Mouse (Mus musculus) midbrain, embryonic 12.5 days (tissue): ENCODE measurements around the gene Mmp9. TPM values are rescaled to one million over a fixed set of nuclear protein-coding genes. Genes with fewer than 3 reads are reported as not detected.

ENCODE experiments used
- ATAC-seq: fragments of 200-750 bp; cut with Nextera tagmentation; 2 replicates; pipeline ENCODE4 v1.8.0; 2017; ENCODE audit warnings: low read depth, moderate TSS enrichment, moderate library complexity; ENCODE audit not compliant: low FRiP score
- H3K27ac ChIP-seq: fragments of 300-500 bp; sonication (generic); replicated peaks from 2 replicates; pipeline ENCODE4 v1.5.1; 2016; ENCODE audit warnings: mild to moderate bottlenecking
- H3K27me3 ChIP-seq: fragments of 300-500 bp; sonication (generic); 2 replicates; pipeline ENCODE4 v1.6.1; 2016; ENCODE audit warnings: mild to moderate bottlenecking
- H3K36me3 ChIP-seq: fragments of 300-500 bp; sonication (generic); 2 replicates; pipeline ENCODE4 v1.6.1; 2016
- H3K4me1 ChIP-seq: fragments of 300-500 bp; sonication (generic); 2 replicates; pipeline ENCODE4 v1.6.1; 2016
- H3K4me2 ChIP-seq: fragments of 300-500 bp; sonication (generic); replicated peaks from 2 replicates; pipeline ENCODE4 v1.6.1; 2016; ENCODE audit warnings: mild to moderate bottlenecking, moderate library complexity
- H3K4me3 ChIP-seq: fragments of 300-500 bp; sonication (generic); 2 replicates; pipeline ENCODE4 v1.5.1; 2016; ENCODE audit warnings: mild to moderate bottlenecking
- H3K9ac ChIP-seq: fragments of 300-500 bp; sonication (generic); replicated peaks from 2 replicates; pipeline ENCODE4 v1.6.1; 2016; ENCODE audit warnings: mild to moderate bottlenecking, moderate library complexity
- H3K9me3 ChIP-seq: fragments of 300-500 bp; sonication (generic); 2 replicates; pipeline ENCODE4 v1.6.1; 2016; ENCODE audit warnings: mild to moderate bottlenecking
- WGBS: fragments of 180-500 bp; shearing (Covaris S2); methylation state at CpG from one replicate; pipeline ENCODE4 v1.1.7; 2016; 5-methylcytosine and 5-hydroxymethylcytosine counted together
- polyA plus RNA-seq: library from polyadenylated mRNA; unstranded; fragments of >200 nt; fragmentation: Nextera tagmentation; extraction: Ambion mirVana; gene quantifications from 2 replicates; pipeline ENCODE4 v1.2.1, GENCODE M21; 2016

Gene Mmp9
- polyA plus RNA-seq, 1 experiment from 2014 or later: 6.2 TPM

DNA sequence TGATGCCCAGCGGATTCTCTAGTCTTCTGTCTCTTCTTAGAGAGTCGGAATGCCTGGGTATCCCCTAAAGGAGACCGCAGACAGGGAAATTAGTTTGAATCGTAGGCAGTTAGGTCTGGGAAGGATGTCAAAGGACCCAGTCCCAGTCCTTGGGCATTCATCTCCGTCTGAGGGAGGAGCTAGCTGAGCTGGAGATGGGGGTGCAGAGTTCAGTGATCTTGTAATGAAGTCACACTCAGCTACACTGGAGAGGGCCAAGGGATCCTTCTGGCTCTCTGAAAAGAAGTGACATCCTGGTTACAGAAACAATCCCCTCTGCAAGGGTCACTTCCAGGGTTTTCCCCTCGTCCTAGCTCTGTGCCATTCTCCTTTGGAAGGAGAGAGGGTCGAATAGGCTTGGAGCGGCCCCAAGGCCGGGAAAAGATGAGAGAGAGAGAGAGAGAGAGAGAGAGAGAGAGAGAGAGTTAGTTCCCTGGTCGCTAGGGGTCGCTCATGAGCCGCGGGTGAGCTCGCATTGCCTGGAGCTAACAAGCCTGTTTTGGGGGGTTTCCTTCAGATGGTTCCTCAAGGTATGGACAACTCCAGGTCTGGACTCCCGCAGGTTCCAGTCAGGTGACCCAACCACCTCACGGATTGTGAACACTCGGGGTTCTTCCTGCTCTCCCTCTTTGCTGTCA is 21.1 kb downstream of the Mmp9 start:
- 0 out of 2 replicates have a peak, but pooled peaks have one; percentile 2 for ATAC-seq
- H3K9ac ChIP-seq: peak overlapping the region; percentile 62
- H3K9me3 ChIP-seq: no peaks in the 10 kb centered on the region
- peaks cover 35% of the 10 kb centered on the region for H3K4me1 ChIP-seq
- H3K4me3 ChIP-seq: peak overlapping the region; percentile 69
- 0 out of 2 replicates have a peak overlapping the region, but pooled peaks have one; percentile 36 for H3K27ac ChIP-seq
- 9% methylated on average over 16 of the region's 17 CpGs for WGBS
- H3K36me3 ChIP-seq: no peaks in the 10 kb centered on the region
- peaks cover 21% of the 10 kb centered on the region for H3K27me3 ChIP-seq
- H3K4me2 ChIP-seq: peak overlapping the region; percentile 65

DNA sequence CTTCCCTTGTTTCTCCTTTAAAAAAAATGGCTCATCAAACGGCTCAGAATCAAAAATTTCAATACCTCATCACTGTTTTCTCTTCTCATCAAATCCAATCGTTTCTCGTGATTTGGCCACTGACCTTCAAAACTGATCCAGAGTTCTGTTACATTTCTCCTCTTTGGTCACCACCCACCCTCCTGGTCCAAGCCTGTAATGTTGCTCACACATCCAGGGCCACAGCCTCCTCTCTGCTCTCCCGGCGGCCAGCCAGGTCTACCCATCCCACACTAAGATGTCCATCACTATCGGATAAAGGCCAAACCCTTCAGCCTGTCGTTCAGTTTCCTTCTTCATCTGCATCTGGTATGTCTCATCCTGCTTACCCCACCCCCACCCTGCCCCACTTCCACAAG is 21.6 kb downstream of the Mmp9 start:
- H3K9ac ChIP-seq: no peak overlapping the region
- no peak overlapping the region for H3K4me2 ChIP-seq
- no peak overlapping the region for H3K27ac ChIP-seq
- peaks cover 27% of the 10 kb centered on the region for H3K27me3 ChIP-seq
- H3K4me3 ChIP-seq: no peak overlapping the region
- ATAC-seq: no peak
- WGBS: 54% methylated on average over 7 of the region's 7 CpGs
- no peaks in the 10 kb centered on the region for H3K9me3 ChIP-seq
- no peaks in the 10 kb centered on the region for H3K36me3 ChIP-seq
- peaks cover 35% of the 10 kb centered on the region for H3K4me1 ChIP-seq

DNA sequence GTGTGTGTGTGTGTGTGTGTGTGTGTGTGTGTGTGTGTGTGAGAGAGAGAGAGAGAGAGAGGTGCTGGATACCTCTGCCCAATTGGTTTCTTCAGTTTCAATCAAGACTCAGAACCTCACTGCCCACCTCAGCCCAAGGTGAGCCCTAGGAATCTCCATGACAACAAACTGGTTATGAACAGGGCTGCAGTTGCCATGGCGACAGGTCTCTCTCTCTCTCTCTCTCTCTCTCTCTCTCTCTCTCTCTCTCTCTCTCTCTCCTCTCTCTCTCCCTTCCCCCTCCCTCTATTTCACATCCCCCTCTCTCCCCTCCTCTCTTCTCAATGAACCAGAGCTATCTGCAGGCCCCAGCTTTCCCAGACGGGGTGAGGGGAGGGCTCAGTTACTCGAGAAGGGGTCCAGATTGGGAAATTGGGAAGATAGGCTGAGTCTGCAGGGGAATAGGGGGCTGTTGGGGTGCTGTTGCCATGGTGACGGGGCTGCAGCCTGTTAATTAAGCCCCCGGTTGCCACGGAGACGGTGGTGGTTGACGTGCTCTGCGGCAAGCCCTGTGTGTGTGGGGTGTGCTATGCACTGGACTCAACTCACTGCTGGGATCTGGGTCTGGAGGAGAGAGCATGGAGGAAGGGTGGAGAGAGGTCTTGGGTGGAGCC is 23.8 kb downstream of the Mmp9 start:
- Histone ChIP-seq H3K4me1 (peaks cover 57% of the 10 kb centered on the region), H3K9ac (0 out of 2 replicates have a peak overlapping the region, but pooled peaks have one; percentile 7), H3K27me3 (peaks cover 48% of the 10 kb centered on the region), H3K9me3 (no peaks in the 10 kb centered on the region), H3K4me3 (peak overlapping the region; percentile 3; the same call in 1 of the 2 replicates), H3K27ac (peak overlapping the region; percentile 76), H3K4me2 (peak overlapping the region; percentile 37), H3K36me3 (no peaks in the 10 kb centered on the region)
- WGBS: 9% methylated on average over 8 of the region's 9 CpGs
- peak; percentile 35 for ATAC-seq

DNA sequence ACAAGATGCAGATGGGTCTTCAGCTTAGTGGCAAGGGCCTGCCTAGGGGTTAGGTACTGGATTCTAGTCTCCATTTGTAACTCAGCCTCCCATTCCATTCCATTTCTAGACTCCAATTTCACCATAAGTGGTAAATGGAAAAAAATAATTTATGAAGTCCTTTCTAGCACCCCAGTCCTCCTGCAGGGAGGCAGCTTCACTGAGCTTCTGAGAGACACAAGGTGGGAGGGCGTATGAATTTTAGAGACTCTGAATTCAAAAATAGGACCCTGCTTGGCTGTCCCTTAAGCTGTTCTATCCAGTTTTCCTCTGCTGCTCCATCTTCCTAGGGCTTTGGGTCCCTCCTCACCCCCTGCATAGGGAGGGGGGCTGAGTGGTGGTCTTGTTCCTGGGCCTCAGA is 24.4 kb downstream of the Mmp9 start:
- H3K4me3 ChIP-seq: no peak overlapping the region
- H3K27me3 ChIP-seq: peaks cover 55% of the 10 kb centered on the region
- 81% methylated on average over 1 of the region's 1 CpGs for WGBS
- no peaks in the 10 kb centered on the region for H3K36me3 ChIP-seq
- no peak overlapping the region for H3K9ac ChIP-seq
- peaks cover 61% of the 10 kb centered on the region for H3K4me1 ChIP-seq
- peak overlapping the region; percentile 37 for H3K4me2 ChIP-seq
- no peaks in the 10 kb centered on the region for H3K9me3 ChIP-seq
- H3K27ac ChIP-seq: peak overlapping the region; percentile 76
- no peak for ATAC-seq

DNA sequence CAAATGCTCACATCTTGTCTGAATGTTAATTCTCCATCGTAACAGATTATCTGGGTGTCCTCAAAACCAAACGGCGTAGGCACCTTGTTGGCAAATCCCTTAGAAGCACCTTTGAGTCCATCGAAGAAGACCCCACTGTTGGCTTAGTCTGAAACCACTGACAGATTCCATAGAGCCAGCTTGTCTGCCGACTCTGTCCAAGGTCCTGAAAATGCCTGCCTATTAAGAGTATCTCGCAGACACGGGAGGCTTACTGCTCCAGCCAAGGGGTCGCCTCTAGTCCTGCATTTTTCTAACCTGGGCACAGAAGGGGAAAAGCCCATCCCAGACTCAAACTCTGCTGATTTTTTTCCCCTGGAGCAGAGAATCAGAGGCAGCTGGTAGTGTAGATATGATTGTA is 25.8 kb downstream of the Mmp9 start:
- H3K9ac ChIP-seq: no peak overlapping the region
- no peak overlapping the region for H3K4me2 ChIP-seq
- H3K27me3 ChIP-seq: peaks cover 68% of the 10 kb centered on the region
- no peaks in the 10 kb centered on the region for H3K9me3 ChIP-seq
- no peak overlapping the region for H3K27ac ChIP-seq
- no peaks in the 10 kb centered on the region for H3K36me3 ChIP-seq
- whole genome bisulfite sequencing: 21% methylated on average over 8 of the region's 8 CpGs
- no peak overlapping the region for H3K4me3 ChIP-seq
- peaks cover 67% of the 10 kb centered on the region for H3K4me1 ChIP-seq
- ATAC-seq: no peak

DNA sequence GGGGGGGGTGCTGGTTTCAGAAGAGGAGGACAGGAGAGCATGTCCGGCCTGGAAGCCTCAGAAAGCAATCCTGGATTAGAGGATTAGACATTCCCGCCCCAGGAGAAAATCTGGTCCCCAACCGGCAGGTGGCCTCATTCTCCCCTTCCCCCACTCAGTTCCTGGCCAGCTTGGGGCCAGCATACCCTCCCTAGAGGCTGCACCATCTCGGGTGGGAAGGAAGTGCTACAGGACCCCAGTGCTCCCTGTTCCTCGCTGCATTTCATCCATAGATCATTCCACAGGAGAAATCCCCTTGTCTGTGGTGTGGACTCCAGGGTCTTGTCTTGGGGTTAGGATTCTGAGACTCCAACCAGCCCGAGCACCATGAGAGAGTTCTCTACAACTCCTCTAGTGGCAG is 26.6 kb downstream of the Mmp9 start:
- Histone ChIP-seq H3K4me3 (peak overlapping the region; percentile 49; the same call in 1 of the 2 replicates), H3K9ac (no peak overlapping the region), H3K27ac (0 out of 2 replicates have a peak overlapping the region, but pooled peaks have one; percentile 76), H3K36me3 (no peaks in the 10 kb centered on the region), H3K4me2 (no peak overlapping the region), H3K27me3 (peaks cover 77% of the 10 kb centered on the region), H3K9me3 (no peaks in the 10 kb centered on the region), H3K4me1 (peaks cover 65% of the 10 kb centered on the region)
- 6% methylated on average over 6 of the region's 6 CpGs for WGBS
- ATAC-seq: no peak

DNA sequence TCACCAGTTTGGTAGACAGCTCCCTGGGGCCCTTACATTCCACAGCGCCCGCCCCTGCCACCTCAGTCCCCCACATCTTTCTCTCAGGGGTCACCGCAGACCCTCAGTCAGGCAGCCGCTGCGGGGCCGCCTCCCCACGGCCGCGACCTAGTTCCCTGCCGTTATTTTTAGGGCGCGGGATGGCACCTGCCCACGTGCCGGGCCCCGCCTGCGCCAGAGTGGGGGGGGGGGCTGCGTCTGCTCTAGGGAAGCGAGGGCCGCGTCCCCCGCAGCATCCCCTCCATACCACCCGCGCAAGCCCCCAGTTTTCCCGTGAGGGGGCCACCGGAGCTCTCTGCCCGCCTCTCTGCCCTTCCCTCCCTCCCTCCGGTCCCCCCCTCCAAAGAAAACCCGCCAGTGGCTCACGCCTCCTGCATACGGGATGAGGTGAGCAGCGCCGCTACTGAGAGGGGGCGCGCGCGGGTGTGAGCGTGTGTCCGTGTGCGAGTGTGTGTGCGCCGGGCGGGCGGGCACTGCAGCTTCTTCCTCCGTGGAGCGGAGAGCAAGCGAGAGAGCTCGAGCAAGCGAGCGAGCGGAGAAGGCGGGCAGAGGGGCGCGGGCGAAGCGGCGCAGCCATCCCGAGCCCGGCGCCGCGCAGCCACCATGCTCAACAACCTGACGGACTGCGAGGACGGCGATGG is 27.3 kb downstream of the Mmp9 start:
- peak overlapping the region; percentile 76 for H3K27ac ChIP-seq
- no peaks in the 10 kb centered on the region for H3K36me3 ChIP-seq
- WGBS: under 1% methylated on average over 56 of the region's 65 CpGs
- H3K4me2 ChIP-seq: peak overlapping the region; percentile 67
- peak overlapping the region; percentile 57 for H3K9ac ChIP-seq
- peaks cover 84% of the 10 kb centered on the region for H3K27me3 ChIP-seq
- H3K9me3 ChIP-seq: no peaks in the 10 kb centered on the region
- peak overlapping the region; percentile 49 for H3K4me3 ChIP-seq
- ATAC-seq: peak; percentile 11; the same call in 1 of the 2 replicates
- H3K4me1 ChIP-seq: peaks cover 65% of the 10 kb centered on the region

DNA sequence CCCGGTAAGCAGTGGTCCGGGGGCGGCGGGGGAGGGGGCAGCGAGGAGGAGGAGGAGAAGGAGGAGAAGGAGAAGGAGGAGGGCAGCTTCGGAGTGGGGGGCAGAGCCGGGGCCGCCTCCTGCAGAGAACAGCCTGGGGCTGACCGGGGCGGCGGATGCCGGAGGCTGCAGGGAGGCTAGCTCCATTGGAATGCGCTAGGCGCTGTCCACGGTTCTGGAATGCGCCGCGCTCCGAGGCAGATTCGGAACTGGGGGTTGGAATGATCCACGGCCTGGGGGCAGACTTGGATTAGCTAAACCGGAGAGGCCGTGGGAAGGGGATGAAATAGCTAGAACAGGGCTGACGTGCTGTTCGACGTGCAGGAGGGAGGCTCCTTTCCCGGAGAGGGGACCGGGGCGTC is 27.9 kb downstream of the Mmp9 start:
- WGBS: 0% methylated on average over 26 of the region's 29 CpGs
- peak overlapping the region; percentile 76 for H3K27ac ChIP-seq
- ATAC-seq: peak; percentile 48; the same call in 1 of the 2 replicates

DNA sequence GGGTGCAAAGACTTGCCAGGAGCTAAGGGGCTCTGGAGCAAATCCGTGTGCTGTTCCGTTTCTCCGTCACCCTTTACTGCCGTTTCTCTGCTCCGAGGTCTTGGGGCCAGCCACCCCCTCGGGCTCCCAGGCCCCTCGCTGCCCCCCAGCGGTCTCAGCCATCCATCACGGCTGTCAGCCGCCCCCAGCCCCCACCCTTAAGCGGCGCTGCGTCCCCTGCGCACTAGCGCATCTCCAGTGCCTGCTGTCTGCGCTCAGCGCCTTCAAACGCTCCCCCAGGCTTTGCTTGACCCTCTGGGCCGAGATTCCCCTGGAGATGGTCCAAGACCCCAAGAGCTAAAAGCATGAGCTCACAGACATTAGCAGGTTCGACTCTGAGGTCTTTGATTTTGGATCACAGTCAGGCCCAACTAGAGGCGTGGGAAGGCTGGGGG is 28.8 kb downstream of the Mmp9 start:
- peaks cover 53% of the 10 kb centered on the region for H3K4me1 ChIP-seq
- WGBS: 2% methylated on average over 21 of the region's 21 CpGs
- H3K4me2 ChIP-seq: peak overlapping the region; percentile 67
- H3K9me3 ChIP-seq: no peaks in the 10 kb centered on the region
- H3K4me3 ChIP-seq: peak overlapping the region; percentile 49
- H3K36me3 ChIP-seq: no peaks in the 10 kb centered on the region
- H3K27ac ChIP-seq: 0 out of 2 replicates have a peak overlapping the region, but pooled peaks have one; percentile 76
- H3K27me3 ChIP-seq: peaks cover 90% of the 10 kb centered on the region
- peak overlapping the region; percentile 57; the same call in 1 of the 2 replicates for H3K9ac ChIP-seq
- no peak for ATAC-seq

More for the DNA sequence above, 27.9 kb downstream of the Mmp9 start:
- Histone ChIP-seq H3K27me3 (peaks cover 86% of the 10 kb centered on the region), H3K9ac (peak overlapping the region; percentile 57), H3K4me1 (peaks cover 62% of the 10 kb centered on the region), H3K9me3 (no peaks in the 10 kb centered on the region), H3K36me3 (no peaks in the 10 kb centered on the region), H3K4me3 (peak overlapping the region; percentile 49), H3K4me2 (peak overlapping the region; percentile 67)

DNA sequence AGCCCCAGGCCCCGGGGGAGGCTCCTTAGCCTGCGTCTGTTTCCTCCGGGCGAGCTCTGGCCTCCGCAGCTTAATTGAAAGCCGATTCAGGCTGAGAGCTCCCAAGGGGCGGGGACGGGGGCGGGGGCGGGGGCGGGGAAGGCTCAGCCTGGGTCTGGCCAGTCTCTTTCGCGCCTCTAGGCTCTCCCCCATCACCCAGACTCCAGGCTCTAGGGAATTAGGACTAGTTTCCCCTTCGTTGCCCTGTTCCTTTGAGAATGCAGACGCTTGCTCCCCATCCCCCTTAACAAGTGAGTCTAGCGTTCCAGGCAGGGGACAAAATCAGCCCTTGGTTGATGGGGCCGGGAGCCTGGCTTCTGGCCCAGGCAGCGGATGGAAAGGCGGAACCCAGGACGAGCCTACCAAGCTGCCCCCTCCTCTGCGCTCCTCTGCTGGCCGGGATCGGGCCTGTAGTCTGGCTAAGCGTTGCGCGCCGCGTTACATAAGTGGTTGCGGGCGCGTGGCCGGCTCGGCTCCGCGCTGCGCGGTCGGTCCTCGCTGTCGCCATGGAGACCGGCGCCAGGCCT is 30.1 kb downstream of the Mmp9 start:
- H3K4me2 ChIP-seq: peak overlapping the region; percentile 67
- H3K9me3 ChIP-seq: no peaks in the 10 kb centered on the region
- ATAC-seq: peak; percentile 61
- H3K36me3 ChIP-seq: no peaks in the 10 kb centered on the region
- peak overlapping the region; percentile 49 for H3K4me3 ChIP-seq
- peaks cover 86% of the 10 kb centered on the region for H3K27me3 ChIP-seq
- WGBS: under 1% methylated on average over 42 of the region's 42 CpGs
- H3K9ac ChIP-seq: peak overlapping the region; percentile 45; the same call in 1 of the 2 replicates
- H3K4me1 ChIP-seq: peaks cover 42% of the 10 kb centered on the region
- H3K27ac ChIP-seq: peak overlapping the region; percentile 32; the same call in 1 of the 2 replicates

DNA sequence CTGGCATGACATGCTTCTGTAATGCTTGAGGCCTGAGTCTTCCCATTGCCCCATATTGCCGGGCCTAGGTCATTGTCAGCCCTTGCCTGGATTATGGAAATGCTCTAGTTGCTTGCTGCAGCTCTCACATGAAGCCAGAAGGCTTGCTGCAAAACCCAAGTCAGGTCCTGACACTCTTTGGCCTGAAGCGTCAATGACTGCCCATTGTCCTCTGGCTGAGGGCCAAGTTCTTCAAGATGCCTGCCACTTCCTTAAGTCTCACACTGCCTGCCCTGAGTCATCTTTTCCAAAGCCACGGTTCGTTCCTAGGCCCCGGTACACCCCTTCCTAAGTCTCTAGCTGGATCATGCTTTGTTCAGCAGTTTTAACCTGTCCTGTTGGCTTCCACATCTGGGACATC is 32.1 kb downstream of the Mmp9 start:
- WGBS: 77% methylated on average over 5 of the region's 5 CpGs
- Histone ChIP-seq H3K27me3 (peaks cover 75% of the 10 kb centered on the region), H3K4me1 (peaks cover 38% of the 10 kb centered on the region), H3K27ac (no peak overlapping the region), H3K9ac (no peak overlapping the region), H3K4me3 (no peak overlapping the region), H3K36me3 (no peaks in the 10 kb centered on the region), H3K4me2 (no peak overlapping the region), H3K9me3 (no peaks in the 10 kb centered on the region)
- no peak for ATAC-seq
